Mouse (Mus musculus) forebrain, embryonic 13.5 days (tissue): ENCODE results near the gene Rpl23a. TPM values are rescaled to one million over a fixed set of nuclear protein-coding genes. Genes with fewer than 3 reads are reported as not detected.

Source experiments
- microRNA-seq: library from miRNA; unstranded; fragments of <30 nt; microRNA quantifications from one replicate; pipeline ENCODE4, GENCODE M21; 2016
- polyA plus RNA-seq: library from polyadenylated mRNA; unstranded; fragments of >200 nt; fragmentation: Nextera tagmentation; extraction: Ambion mirVana; gene quantifications from 2 replicates; pipeline ENCODE4 v1.2.1, GENCODE M21; 2015

Gene Rpl23a
- polyA plus RNA-seq, 1 experiment from 2014 or later, result 1,119 TPM

Small RNAs within 50 kb of the gene (microRNA-seq; reads per million reads assigned to microRNA genes)
- gene Mir7653, result not detected

Other genes starting within 250 kb of the Rpl23a start
- gene Phf12, start 200.8 kb downstream of the Rpl23a start, polyA plus RNA-seq, result 20.7 and 24.5 TPM in 2 replicates
- gene Dhrs13, start 151.3 kb downstream of the Rpl23a start, polyA plus RNA-seq, result 23.4 and 26.6 TPM in 2 replicates
- 69.6 and 78.1 TPM in 2 replicates for gene Flot2, start 145.7 kb downstream of the Rpl23a start, polyA plus RNA-seq
- 33.0 and 36.6 TPM in 2 replicates for gene Eral1, start 103.2 kb downstream of the Rpl23a start, polyA plus RNA-seq
- 22.1 and 23.7 TPM in 2 replicates for gene Fam222b, start 88.9 kb downstream of the Rpl23a start, polyA plus RNA-seq
- 114 and 121 TPM in 2 replicates for gene Traf4, start 18.0 kb downstream of the Rpl23a start, polyA plus RNA-seq
- 5.4 and 8.7 TPM in 2 replicates for gene Nek8, start 6.9 kb downstream of the Rpl23a start, polyA plus RNA-seq
- gene Tlcd1, start 6.9 kb downstream of the Rpl23a start, polyA plus RNA-seq, result 4.7 and 7.6 TPM in 2 replicates
- 39.7 and 42.1 TPM in 2 replicates for gene Rab34, start 4.8 kb upstream of the Rpl23a start, polyA plus RNA-seq
- gene Proca1, start 9.8 kb upstream of the Rpl23a start, polyA plus RNA-seq, result 1.3 and 1.6 TPM in 2 replicates
- 62.7 and 64.1 TPM in 2 replicates for gene Sdf2, start 62.2 kb upstream of the Rpl23a start, polyA plus RNA-seq
- gene Supt6, start 62.4 kb upstream of the Rpl23a start, polyA plus RNA-seq, result 24.9 and 29.4 TPM in 2 replicates
- 61.8 and 73.0 TPM in 2 replicates for gene 2610507B11Rik, start 78.2 kb upstream of the Rpl23a start, polyA plus RNA-seq
- gene BC030499, start 107.3 kb upstream of the Rpl23a start, polyA plus RNA-seq, result 0.18 and 0.35 TPM in 2 replicates
- gene Spag5, start 117.9 kb upstream of the Rpl23a start, polyA plus RNA-seq, result 41.8 and 46.4 TPM in 2 replicates
- gene Aldoc, start 139.4 kb upstream of the Rpl23a start, polyA plus RNA-seq, result 135 and 142 TPM in 2 replicates
- gene Pigs, start 144.8 kb upstream of the Rpl23a start, polyA plus RNA-seq, result 55.0 and 62.0 TPM in 2 replicates
- 68.7 and 70.2 TPM in 2 replicates for gene Unc119, start 159.9 kb upstream of the Rpl23a start, polyA plus RNA-seq
- not detected in 2 replicates for gene Foxn1, start 203.0 kb upstream of the Rpl23a start, polyA plus RNA-seq
- gene Slc13a2, start 238.6 kb upstream of the Rpl23a start, polyA plus RNA-seq, result not detected in 2 replicates